Mouse (Mus musculus): ENCODE data around the gene S100a10.

S100a10 gene

GRCm38 (mm10) chr3:93547749-93548540 lies 6.9 kb upstream of the S100a10 start:
- DNase-seq: peak; percentile 20 to 28

- no peak for DNase-seq
Observed at GRCm38 (mm10) chr3:93548541-93549266, 6.2 kb upstream of the S100a10 start.

DNA sequence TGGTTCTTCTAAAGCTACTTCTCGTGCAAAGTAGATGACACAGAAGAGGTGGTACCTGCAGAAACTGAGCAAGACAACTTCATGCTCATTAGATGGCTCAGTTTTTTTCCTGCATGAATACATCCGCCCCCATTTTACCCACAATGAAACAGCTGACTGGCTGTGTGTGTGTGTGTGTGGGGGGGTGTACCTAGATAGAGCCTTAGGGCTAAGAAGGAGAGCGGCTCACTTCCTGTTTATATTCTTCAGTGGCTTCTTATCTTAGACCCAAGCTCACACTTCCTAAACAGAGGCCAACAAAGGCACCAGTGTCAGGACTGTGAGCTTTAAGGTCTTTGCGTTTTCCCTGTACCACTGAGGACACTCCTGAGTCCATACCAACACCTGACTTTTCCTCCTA lies 4.9 kb upstream of the S100a10 start:
- no peak for DNase-seq

DNA sequence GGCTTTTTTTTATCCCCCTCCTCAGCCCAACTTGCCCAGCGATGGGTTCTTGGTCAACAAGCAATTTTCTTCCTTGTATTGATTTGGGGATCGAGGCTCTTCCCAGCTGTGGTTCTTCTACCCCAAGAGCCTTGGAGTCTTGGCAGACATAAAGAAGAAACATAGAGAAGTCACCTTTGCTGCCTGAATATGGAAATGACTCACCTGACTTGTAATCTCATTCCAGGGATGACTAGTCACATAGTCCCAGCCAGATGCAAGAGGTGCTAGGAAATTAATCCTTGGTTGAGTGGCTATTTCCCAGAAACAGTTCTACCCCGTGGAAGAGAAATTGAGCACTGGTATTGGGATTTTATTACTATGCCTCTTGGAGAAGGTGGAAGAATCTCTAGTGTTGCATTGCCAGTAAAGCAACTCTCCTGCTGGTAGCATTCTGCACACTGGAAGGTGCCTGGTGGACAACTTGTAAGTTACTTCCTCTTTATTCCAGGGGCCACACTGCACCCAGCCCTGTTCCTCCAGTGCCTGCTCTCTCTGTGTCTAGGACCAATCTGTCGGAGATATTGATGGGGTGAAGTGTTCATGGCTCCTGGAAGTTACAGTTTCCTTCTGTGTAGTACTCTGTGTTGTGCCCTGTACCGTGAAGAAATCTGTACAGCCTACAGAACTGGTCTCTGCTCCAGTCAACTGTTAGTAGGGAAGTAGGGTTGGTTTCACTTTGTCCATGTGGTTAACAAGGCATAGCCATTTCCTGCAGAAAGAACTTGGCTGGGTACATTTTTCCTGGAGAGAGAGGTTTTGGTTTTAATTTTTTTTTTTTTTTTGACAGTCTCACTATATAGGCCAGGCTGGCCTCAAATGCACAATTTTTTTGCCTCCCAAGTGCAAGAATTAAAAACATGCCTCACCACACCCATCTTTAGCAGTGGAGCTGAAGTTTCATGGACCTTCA lies 2.7 kb upstream of the S100a10 start:
- DNase-seq: no peak

DNA sequence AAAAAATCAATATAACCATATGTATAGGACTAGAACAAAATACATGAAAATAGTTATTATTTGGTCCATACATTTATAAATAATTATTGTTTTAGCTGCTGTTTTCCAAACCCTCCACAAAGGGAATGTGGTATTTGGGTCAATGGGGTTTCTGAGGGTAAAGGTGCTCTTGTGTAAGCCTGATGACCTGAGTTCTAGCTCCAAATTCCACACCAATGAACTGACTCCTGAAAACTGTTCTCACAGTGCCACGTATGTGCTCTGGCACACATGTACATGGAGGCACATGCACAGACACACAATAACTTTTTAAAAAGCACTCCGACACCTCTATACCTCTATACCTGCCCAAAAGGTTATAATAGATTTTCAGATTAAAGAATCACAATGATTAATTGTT lies 1.6 kb upstream of the S100a10 start:
- DNase-seq: no peak

GRCm38 (mm10) chr3:93553765-93554378 lies 1.0 kb upstream of the S100a10 start:
- no peak for DNase-seq

DNA sequence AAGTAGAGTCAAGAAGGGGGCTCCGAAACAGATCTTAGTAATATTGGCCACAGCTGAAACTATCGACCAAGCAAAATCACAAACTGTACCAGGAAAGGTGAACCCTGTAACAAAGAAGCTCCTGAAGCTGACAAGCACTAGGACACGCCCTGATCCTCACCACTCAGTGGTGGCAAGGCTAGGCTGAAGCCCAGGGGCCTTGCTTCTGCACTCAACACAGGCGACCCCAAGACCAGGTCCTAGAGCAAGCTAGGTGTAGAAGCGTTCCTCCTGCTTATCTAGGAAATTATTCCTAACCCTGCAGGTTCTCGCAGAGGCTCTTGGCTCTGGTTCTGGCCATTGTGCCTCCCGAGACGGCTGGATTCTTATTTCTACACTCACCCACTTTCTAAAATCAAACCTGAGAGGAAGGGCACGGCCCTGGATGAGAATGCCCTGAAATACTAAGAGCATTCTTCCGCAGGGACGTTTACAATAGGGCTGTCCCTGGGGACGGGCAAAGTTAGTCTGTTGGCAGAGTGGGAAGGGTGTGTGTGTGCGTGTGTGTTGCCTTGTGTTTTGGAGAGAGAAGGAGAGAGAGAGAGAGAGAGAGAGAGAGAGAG lies 400 bp upstream of the S100a10 start:
- peak in 1 of 2 experiments; percentile 6 for DNase-seq

GRCm38 (mm10) chr3:93555878-93556254 lies 986 bp downstream of the S100a10 start:
- DNase-seq: peak; percentile 9 to 12

DNA sequence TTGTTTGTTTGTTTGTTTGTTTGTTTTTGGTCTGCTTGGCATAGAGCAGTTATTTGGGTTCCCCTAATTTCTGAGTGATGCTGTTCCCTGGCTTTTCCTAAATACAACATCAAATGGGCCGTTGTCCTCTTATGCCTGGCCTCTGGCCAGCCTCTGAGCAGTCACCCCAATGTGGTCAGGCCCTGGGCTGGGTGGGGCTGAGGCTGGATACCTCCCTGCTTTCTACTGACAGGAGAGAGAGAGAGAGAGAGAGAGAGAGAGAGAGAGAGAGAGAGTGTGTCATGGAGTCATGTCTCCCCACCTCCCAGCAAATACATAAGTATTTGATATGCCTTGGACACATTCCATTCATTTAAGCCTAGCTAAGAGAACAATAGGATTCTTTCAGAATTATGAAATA lies 1.7 kb downstream of the S100a10 start:
- DNase-seq: no peak

DNA sequence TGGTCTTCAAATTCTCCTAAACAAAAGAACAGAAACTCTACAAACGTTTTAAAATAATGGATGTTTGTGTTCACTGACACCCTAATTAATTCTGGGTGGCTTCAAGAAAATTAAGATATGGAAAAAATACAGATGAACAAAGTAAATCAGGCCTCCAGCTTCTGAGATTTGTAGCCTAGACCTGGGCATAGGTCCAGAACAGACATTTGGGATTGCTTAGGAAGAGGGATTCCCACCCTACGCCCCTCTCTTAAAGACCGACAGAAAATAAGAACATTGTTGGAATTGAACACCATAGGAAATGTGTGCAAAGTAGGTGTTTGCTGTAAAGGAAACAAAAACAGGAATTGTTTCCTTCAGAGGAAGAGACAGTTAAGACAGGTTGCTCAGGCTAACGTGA lies 2.6 kb downstream of the S100a10 start:
- DNase-seq: no peak

DNA sequence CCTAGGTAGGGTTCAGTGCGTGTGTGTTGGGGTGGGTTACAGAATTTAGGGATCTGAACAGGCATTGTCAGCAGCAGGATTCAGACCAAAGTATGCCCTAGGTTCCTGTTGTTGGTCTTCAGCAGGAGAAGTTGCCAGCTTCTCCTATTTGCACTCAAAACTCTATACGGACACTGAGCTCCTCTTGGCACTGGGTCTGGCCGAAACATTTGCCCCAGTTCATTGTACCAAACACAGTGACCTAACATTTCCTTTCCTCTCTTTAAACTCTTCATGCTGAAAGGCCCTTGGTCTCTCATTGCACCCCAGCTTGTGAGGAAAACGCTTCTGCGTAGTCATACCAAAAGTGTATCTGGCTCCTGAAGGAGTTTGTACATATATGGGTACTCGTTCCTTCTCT lies 5.1 kb downstream of the S100a10 start:
- no peak for DNase-seq

DNA sequence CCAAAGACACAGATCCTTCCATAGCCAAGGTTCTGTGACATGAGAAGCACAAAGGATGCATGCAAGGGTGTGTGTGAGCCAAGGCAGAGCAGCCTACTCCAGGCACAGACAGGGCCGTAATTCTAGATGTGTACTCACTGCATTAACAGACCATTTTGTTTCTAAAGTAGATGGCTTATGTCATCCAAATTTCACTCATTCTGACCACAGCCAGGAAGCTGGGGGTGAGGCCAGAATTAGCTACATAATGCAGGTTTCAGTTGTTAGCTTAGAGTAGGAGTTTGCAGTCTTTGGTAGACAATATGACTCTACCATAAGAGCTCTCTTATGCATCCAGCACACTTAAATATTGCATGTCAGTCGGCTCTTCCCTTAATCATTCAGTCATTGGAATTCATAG lies 7.5 kb downstream of the S100a10 start:
- DNase-seq: no peak

DNA sequence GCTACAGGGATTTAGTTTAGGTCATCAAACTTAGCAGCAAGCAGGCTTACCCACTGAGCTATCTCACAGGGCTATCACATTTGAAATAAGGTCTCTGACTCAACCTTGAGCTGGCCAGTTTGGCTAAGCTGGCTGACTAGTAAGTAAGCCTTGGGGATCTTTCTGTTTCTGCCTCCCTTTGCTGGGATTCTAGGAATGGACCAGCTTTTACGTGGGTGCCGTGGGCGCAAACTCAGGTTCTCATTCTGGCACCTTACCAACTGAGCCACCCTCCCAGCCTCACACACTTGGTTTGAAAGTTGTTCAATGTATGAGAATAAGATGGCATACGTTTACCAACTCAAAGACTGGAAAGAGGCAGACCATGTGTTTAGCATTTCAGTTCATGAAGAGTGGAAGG lies 8.3 kb downstream of the S100a10 start:
- no peak for DNase-seq

- DNase-seq: no peak
Observed at GRCm38 (mm10) chr3:93566892-93567291, 12.0 kb downstream of the S100a10 start.

DNA sequence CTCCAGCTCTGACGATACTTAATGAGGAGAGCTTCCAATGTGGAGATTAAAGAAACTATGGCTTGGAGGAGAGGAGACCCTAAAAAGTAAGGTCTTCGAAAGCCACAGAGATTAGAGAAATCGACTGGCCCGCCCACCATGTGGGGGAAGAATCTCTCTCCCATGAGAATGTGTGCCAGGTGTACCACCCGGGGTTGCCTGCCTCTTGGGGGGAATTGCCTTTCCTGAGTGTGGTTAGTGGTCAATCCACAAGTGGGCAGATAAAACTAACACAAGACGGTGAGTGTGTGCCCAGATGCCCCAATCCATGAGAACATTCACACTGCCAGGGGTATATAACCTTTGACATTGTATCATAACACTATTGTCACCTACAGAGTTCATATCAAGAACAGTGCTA lies 12.8 kb downstream of the S100a10 start:
- no peak for DNase-seq

DNA sequence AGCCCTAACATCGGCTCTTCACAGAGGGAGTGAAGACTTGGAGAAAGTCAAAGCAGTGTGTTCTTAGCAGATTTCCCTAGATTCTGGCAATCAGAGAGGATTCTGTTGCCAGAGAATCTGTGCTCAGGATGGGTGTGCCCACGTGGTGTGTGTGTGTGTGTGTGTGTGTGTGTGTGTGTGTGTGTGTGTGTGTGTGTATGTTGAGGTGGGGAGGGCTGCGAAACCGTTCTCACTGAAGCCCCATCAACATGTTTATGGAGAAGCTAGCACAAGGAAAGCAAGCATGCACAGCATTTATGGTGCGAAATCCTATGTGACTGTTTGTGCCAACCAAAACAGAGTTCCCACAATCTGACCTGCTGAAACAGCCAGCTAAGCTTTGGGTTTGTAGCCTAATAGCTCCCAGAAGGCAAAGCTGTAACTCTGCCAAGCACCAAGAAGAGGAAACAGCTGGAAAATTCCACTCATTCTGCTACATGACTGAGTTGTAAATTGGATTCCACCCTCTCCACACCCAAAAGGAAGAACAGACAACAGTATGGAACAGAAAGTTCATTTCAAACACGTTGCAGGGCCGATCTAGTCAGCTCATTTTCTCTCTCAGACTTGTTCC lies 13.7 kb downstream of the S100a10 start:
- peak; percentile 19 to 21 for DNase-seq

DNA sequence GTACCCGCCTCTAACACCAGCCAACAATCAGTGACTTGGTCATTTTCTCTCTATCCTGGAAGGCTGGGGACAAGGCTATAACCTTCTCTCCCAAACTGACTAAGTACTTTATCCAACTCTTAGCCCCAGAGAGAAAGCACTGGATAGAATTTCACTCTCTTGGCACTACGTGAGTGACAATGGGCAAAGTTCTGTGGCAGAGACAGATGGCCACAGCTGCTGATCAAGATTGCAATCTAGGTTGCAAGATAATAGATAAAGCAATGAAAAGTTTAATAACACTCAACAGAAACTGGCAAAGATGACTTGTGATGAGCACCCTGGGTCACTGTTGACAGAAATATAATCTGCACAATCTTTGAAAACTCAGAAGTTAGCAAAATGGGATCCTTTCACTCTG lies 14.2 kb downstream of the S100a10 start:
- DNase-seq: no peak

DNA sequence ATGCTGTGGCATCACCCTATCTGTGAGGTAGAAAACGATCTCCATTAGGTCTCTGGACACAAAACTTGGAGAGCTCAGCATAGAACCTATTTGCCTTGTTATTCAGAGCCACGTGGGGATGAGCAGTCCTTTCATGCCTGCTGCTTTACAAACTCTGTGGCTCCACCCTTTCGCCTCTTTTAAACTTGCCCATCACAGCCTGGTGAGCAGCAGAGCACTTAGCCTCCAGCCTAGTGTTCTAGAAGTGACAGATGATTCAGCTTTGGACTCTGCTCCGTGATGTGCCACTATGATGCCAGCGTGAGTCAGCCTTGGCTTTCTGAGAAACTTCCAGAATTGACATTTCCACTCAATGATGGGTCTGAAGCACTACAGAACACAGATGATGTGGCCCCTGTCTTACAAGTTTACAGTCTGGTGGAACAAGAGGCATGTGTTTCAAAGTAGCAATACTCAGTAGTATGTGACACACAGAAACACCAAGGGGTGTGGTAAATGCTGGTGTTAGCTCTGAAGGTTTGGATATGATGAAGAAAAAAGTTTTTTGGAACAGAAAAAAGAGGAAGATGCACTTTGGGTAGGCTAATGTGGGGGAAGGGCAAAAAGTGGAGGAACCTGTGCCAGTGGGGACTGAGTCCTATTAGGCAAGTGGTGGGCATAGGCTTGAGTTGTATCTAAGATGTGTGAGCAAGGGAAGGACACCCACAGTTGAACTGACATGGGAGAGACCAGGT lies 17.3 kb downstream of the S100a10 start:
- DNase-seq: no peak

- DNase-seq: no peak
Observed at GRCm38 (mm10) chr3:93579317-93580038, 24.6 kb downstream of the S100a10 start.

GRCm38 (mm10) chr3:93580039-93580403 lies 25.1 kb downstream of the S100a10 start:
- no peak for DNase-seq

DNA sequence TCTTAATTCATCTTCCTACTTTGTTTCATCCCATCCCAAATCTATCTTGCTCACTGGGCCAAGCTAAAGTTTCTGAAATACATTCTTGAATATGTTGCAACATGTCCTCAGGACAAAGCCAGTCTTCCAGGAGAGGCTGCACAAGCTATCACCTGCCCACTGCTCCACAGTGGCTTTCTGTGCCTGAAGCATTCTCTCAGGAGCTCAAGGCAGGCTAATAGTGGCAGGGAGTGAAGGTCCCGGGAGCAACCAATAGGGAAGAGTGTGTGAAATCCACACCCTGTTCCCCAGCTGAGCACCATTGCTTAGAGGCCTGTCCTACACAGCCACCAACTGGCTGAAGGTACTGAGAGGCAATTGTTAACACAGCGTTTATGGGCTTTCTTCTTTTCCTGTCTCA lies 26.1 kb downstream of the S100a10 start:
- DNase-seq: no peak
